Mouse (Mus musculus) ES-Bruce4 (cell line): ENCODE measurements around the gene Kcnab2. TPM values are rescaled to one million over a fixed set of nuclear protein-coding genes. Genes with fewer than 3 reads are reported as not detected.

ENCODE experiments used
- H3K27ac ChIP-seq: 2 replicates; pipeline ENCODE4 v1.5.1; 2012; ENCODE audit warnings: low read length, inconsistent platforms; ENCODE audit not compliant: insufficient read depth
- H3K27me3 ChIP-seq: 2 replicates; pipeline ENCODE4 v1.6.1; 2012; ENCODE audit warnings: mild to moderate bottlenecking, low read length, inconsistent platforms; ENCODE audit not compliant: control insufficient read depth, poor library complexity, insufficient read depth, severe bottlenecking
- H3K36me3 ChIP-seq: 2 replicates; pipeline ENCODE4 v1.6.1; 2012; ENCODE audit warnings: inconsistent platforms, mild to moderate bottlenecking, low read length, moderate library complexity; ENCODE audit not compliant: control insufficient read depth, poor library complexity, insufficient read depth, severe bottlenecking
- H3K4me1 ChIP-seq: one replicate; pipeline ENCODE4 v1.8.1; 2011; ENCODE audit warnings: low read length; ENCODE audit not compliant: control insufficient read depth, insufficient read depth
- H3K4me3 ChIP-seq: 2 replicates; pipeline ENCODE4 v1.5.1; 2011; ENCODE audit warnings: low read depth, mild to moderate bottlenecking, low read length
- H3K9ac ChIP-seq: 2 replicates; pipeline ENCODE4 v1.6.1; 2012; ENCODE audit warnings: low read depth, mild to moderate bottlenecking, inconsistent platforms; ENCODE audit not compliant: poor library complexity, severe bottlenecking
- H3K9me3 ChIP-seq: replicated peaks from 2 replicates; pipeline ENCODE4 v1.6.1; 2012; ENCODE audit warnings: mild to moderate bottlenecking, low read length, inconsistent platforms; ENCODE audit not compliant: control insufficient read depth, poor library complexity, insufficient read depth, severe bottlenecking
- CTCF ChIP-seq: IDR thresholded peaks from one replicate; pipeline ENCODE4 v1.8.1; 2011; ENCODE audit warnings: low read depth, low read length
- EP300 ChIP-seq: IDR thresholded peaks from 2 replicates; pipeline ENCODE4 v1.6.1; 2011; ENCODE audit warnings: low read depth, low read length; ENCODE audit not compliant: insufficient read depth
- POLR2A ChIP-seq: IDR thresholded peaks from one replicate; pipeline ENCODE4 v1.8.1; 2011; ENCODE audit warnings: low read length; ENCODE audit not compliant: insufficient read depth
- polyA plus RNA-seq: library from polyadenylated mRNA; stranded (reverse); fragments of >200 nt; gene quantifications from 2 replicates; pipeline ENCODE4 v1.2.4, GENCODE M21; 2011; ENCODE audit warnings: low read depth; ENCODE audit not compliant: missing spikeins, insufficient read depth, insufficient read length

The Kcnab2 gene
- polyA plus RNA-seq, 1 experiment: 3.5 TPM

- Histone ChIP-seq H3K27me3 (no peaks in the 10 kb centered on the region), H3K4me3 (no peak overlapping the region), H3K36me3 (no peaks in the 10 kb centered on the region), H3K9me3 (no peaks in the 10 kb centered on the region), H3K9ac (no peak overlapping the region), H3K4me1 (no peaks in the 10 kb centered on the region), H3K27ac (no peak overlapping the region)
- no peak for TF ChIP-seq POLR2A
- TF ChIP-seq CTCF: no peak
- no peak for TF ChIP-seq EP300
Observed at GRCm38 (mm10) chr4:152412524-152413080, 65.1 kb downstream of the Kcnab2 start.

- Histone ChIP-seq H3K4me1 (no peaks in the 10 kb centered on the region), H3K27ac (no peak overlapping the region), H3K36me3 (no peaks in the 10 kb centered on the region), H3K9me3 (no peaks in the 10 kb centered on the region), H3K9ac (no peak overlapping the region), H3K4me3 (no peak overlapping the region), H3K27me3 (no peaks in the 10 kb centered on the region)
- TF ChIP-seq EP300: no peak
- no peak for TF ChIP-seq POLR2A
- TF ChIP-seq CTCF: no peak
Observed at GRCm38 (mm10) chr4:152410961-152411360, 66.7 kb downstream of the Kcnab2 start.

GRCm38 (mm10) chr4:152406531-152406930 is 71.1 kb downstream of the Kcnab2 start:
- H3K4me1 ChIP-seq: no peaks in the 10 kb centered on the region
- H3K27me3 ChIP-seq: no peaks in the 10 kb centered on the region
- H3K4me3 ChIP-seq: no peak overlapping the region
- H3K9ac ChIP-seq: no peak overlapping the region
- no peak for TF ChIP-seq CTCF
- no peak for TF ChIP-seq POLR2A
- TF ChIP-seq EP300: no peak
- no peaks in the 10 kb centered on the region for H3K36me3 ChIP-seq
- no peak overlapping the region for H3K27ac ChIP-seq
- H3K9me3 ChIP-seq: no peaks in the 10 kb centered on the region

GRCm38 (mm10) chr4:152405671-152406201 is 71.9 kb downstream of the Kcnab2 start:
- H3K4me3 ChIP-seq: no peak overlapping the region
- no peaks in the 10 kb centered on the region for H3K4me1 ChIP-seq
- no peaks in the 10 kb centered on the region for H3K9me3 ChIP-seq
- no peaks in the 10 kb centered on the region for H3K27me3 ChIP-seq
- H3K9ac ChIP-seq: no peak overlapping the region
- TF ChIP-seq CTCF: no peak
- TF ChIP-seq POLR2A: no peak
- TF ChIP-seq EP300: no peak
- no peaks in the 10 kb centered on the region for H3K36me3 ChIP-seq
- H3K27ac ChIP-seq: no peak overlapping the region

- no peak overlapping the region for H3K4me3 ChIP-seq
- no peaks in the 10 kb centered on the region for H3K4me1 ChIP-seq
- no peaks in the 10 kb centered on the region for H3K36me3 ChIP-seq
- no peak overlapping the region for H3K27ac ChIP-seq
- TF ChIP-seq POLR2A (no peak), EP300 (no peak), CTCF (no peak)
- H3K27me3 ChIP-seq: no peaks in the 10 kb centered on the region
- H3K9me3 ChIP-seq: no peaks in the 10 kb centered on the region
- no peak overlapping the region for H3K9ac ChIP-seq
Observed at GRCm38 (mm10) chr4:152405143-152405542, 72.5 kb downstream of the Kcnab2 start.

- H3K27me3 ChIP-seq: no peaks in the 10 kb centered on the region
- no peaks in the 10 kb centered on the region for H3K36me3 ChIP-seq
- H3K4me1 ChIP-seq: peaks cover 3% of the 10 kb centered on the region
- TF ChIP-seq EP300 (no peak), CTCF (no peak)
- H3K9me3 ChIP-seq: no peaks in the 10 kb centered on the region
- H3K27ac ChIP-seq: no peak overlapping the region
- no peak overlapping the region for H3K4me3 ChIP-seq
- H3K9ac ChIP-seq: no peak overlapping the region
Observed at GRCm38 (mm10) chr4:152398926-152399325, 78.7 kb downstream of the Kcnab2 start.
